Mouse (Mus musculus) layer of hippocampus, adult 2 months (tissue): Measurements from ENCODE around the gene Gatad2b. TPM values are rescaled to one million over a fixed set of nuclear protein-coding genes. Genes with fewer than 3 reads are reported as not detected.

Source experiments
- DNase-seq, 2 experiments: peaks; one replicate each; pipeline ENCODE4 v3.0.0; 2022; ENCODE audit warnings: low spot score in 2 of 2
- H3K27ac ChIP-seq: fragments of 200-600 bp; 2 replicates; pipeline ENCODE4 v1.8.1; 2022
- H3K4me3 ChIP-seq: fragments of 200-600 bp; 2 replicates; pipeline ENCODE4 v1.8.1; 2022; ENCODE audit warnings: mild to moderate bottlenecking
- CTCF ChIP-seq: fragments of 200-600 bp; conservative IDR thresholded peaks from 2 replicates; pipeline ENCODE4 v1.8.1; 2022; ENCODE audit warnings: antibody characterized with exemption, mild to moderate bottlenecking, moderate library complexity
- total RNA-seq, 2 experiments: library from RNA; stranded (reverse); gene quantifications; 2 replicates each; pipeline ENCODE4 v1.2.3; 2021

The Gatad2b gene
- total RNA-seq, 2 experiments from 2014 or later = 107 to 108 TPM

DNA sequence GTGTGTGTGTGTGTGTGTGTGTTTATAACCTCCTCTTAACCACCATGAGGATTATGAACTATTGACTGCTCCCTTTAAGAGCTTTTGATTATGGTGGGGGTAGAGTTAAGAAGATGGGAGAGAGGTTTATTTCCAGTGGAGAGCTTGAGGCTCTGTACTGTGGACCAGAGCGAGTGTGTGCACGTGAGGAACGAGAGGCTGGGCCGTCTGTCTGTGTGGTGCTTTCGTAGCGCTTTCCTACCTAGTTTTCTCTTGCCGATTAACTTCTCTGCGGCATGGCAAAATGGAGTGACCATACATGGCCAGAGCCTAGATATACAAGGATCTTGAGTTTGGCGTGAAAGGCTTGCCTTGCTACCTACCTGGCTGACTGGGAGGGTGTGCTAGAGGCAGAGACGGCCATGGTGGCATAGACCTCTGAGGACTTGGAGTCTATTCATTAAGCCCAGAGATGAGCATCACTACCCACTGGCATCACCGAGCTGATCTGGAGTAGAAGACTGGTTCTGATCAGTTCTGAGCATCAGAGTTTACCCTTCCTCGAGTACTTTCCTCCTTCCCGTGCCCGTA, 37.1 kb upstream of the Gatad2b start:
- no peak overlapping the region for H3K27ac ChIP-seq
- no peak for DNase-seq
- no peak overlapping the region for H3K4me3 ChIP-seq
- no peak for TF ChIP-seq CTCF

DNA sequence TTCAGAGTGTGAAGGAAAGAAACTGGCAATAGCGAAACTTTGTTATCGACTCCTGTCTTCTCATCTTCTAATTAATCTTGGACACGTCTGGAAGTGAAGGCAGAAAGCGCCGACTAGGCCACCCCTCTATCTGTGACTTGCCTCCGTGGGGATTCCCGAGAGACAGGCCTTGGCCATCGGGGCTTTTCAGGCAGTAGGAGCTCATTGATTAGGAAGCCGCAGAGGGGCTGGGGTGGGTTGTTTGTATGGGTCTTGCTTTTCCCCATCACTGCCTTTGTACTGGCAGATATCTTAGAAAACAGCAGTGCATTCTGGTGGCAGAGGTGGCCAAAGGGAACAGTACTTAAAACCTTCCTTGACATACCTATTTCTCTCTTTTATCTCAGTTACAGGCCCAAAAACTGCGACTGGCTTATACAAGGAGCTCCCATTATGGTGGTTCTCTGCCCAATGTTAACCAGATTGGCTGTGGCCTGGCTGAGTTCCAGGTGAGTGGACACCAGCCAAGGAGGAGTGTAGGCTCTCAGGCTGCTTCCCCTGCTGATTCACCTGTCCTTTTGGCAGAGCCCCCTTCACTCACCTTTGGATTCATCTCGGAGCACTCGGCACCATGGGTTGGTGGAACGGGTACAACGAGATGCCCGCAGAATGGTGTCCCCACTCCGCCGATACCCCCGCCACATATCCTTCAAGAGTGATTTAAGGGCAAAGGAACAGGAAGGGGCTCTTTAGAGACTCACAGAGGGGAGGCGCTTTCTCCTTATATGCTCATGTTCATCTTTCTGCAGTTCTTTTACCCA, 36.0 kb upstream of the Gatad2b start:
- no peak overlapping the region for H3K4me3 ChIP-seq
- no peak for TF ChIP-seq CTCF
- no peak overlapping the region for H3K27ac ChIP-seq
- no peak for DNase-seq

DNA sequence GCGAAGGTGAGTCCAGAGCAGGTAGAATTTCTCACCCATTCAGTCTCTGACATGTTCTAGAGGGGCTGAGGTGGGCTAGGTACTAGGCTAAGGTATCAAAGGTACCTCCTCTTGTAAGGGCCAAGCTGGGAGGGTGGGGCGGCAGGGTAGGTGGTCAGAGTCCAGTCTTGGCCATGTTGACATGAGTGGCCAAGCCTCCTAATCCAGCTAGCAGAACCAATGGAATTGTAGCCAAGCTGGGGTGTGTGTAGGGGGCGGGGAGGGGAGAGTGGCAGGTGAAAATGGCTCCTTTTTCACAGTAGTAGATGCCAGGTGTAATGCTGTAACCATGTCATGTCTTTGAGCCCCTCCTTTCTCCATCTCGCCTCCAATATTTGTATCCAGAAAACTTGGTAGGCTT, 34.5 kb upstream of the Gatad2b start:
- H3K27ac ChIP-seq = no peak overlapping the region
- no peak overlapping the region for H3K4me3 ChIP-seq
- no peak for TF ChIP-seq CTCF
- DNase-seq = no peak

DNA sequence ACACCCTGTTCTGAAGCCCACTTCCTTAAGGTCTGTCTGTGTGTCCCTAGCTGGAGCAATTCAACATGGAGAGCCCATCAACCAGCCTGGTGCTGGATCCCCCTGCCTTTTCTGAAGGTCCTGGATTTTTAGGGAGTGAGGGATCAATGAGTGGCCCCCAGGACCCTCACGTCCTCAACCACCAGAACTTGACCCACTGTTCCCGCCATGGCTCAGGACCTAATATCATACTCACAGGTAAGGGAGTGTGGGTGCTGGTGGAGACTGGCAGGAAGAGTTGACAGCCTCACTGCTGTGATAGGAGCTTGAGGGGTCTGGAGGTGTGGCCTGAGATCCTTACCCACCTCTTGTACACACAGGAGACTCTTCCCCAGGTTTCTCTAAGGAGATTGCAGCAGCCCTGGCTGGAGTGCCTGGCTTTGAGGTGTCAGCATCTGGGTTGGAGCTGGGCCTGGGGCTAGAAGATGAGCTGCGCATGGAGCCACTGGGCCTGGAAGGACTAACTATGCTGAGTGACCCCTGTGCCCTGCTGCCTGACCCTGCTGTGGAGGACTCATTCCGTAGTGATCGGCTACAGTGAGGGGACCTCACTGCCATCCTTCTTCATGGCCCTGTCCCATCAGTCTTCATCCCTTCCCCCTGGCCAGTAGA, 29.7 kb upstream of the Gatad2b start:
- Histone ChIP-seq H3K27ac (no peak overlapping the region), H3K4me3 (no peak overlapping the region)
- no peak for TF ChIP-seq CTCF
- DNase-seq = no peak

DNA sequence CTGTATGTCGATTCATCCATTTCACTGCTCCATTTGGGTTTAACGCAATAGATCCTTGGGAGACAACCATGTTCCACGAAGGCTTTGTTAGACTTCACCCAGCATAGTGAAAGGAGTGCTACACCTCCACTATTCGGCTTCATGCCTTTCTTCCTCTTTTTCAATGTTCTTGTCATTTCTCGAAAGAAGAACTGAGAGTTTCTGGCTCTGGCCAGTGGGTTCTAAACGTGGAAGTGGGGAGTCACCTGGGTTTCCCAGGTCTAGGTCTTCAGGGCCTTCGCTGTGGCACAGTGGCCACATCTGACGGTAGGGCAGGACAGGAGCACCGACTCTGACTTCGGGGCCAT, 28.3 kb upstream of the Gatad2b start:
- TF ChIP-seq CTCF = no peak
- no peak for DNase-seq
- peak overlapping the region; percentile 84 for H3K4me3 ChIP-seq
- H3K27ac ChIP-seq = peak overlapping the region; percentile 98

DNA sequence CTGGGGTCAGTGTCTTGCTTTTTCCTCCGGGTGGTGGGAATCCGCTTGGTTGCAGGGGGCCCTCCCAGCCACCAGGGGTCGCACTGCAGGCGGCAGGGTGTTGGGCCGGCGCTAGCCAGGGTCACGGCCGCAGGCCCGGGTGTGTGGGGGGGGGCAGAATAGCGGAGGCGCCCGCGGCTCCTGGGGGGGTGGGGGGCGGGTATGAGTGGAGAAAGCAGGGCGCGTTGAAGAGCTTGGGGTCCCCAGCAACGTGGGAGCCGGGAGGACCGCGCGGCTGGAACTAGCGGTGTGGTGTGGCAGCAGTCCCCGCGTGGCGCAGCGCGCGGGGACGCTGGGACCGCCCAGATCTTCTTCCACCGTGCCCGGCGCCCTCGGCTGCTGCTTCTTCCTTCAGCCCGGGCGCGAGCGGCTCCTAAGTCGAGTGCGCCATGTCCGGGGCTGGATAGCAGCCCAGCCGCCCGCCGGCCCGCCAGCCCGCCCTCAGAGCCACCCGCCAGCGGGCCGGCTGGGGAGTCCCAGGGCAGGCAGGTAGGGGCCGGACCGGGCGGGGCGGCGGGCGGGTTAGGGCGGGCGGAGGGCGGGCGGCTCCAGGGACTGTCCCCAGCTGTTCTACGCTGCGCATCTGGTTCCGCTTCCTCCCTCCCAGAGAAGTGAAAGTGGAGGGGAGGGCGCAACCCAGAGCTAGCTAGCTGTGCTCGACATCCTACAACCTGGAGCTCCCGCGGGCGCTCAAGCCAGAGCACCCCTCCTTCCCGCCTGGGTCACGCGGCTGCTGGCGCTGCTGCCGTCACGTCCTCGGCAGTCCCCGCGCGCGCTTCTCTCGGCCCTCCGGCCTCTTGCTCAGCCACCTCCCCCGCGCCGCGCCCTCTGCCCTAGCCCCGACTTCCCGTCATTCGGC, 27.7 kb upstream of the Gatad2b start, which contains the start of gene Dennd4b:
Gene Dennd4b (plus strand): TSS at position 152 of the 898 bp plus-strand sequence.
- peak within 1 kb of the TSS; percentile 84 for H3K4me3 ChIP-seq
- H3K27ac ChIP-seq = peak within 1 kb of the TSS; percentile 98
- peak; percentile 87 for TF ChIP-seq CTCF
- DNase-seq = peak; percentile 83 to 91

DNA sequence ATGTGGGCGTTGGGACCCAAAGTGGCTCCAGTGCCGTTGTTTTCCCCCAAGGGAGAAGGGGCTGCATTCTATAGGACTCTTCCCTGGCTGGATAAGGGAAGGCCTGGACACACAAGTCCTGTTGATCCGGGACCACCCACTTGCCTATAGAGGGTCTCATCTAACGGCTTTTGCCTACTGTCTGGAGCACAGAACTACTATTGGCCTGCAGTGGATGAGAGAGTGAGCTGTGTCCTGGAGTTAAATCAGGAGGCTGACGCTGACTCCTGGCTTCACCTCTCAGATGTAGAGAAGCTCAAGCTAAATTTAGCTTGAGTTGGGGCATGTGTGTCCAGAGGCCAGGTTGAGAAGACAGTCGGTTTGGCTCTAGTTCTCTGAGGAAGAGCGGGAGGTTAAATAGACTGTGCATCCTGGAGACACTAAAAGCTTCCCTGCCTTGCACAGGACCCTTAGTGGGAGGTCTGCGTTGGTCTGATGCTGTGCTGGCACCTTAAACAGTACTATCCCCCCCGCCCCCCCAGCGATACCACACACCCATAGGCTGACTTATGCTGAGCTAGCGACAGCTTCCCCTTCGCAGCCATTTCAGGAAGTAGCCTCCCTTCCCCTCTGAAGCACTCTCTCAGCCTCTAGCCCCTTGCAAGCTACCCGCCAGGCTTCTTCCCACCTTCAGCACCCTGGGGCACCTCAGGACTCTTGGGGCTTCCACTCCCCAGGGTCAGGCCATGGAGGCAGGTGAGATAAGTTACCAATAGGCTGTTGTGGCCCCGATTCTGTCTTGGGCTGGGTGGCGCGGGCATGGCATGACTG, 26.8 kb upstream of the Gatad2b start:
- DNase-seq = no peak
- no peak for TF ChIP-seq CTCF

DNA sequence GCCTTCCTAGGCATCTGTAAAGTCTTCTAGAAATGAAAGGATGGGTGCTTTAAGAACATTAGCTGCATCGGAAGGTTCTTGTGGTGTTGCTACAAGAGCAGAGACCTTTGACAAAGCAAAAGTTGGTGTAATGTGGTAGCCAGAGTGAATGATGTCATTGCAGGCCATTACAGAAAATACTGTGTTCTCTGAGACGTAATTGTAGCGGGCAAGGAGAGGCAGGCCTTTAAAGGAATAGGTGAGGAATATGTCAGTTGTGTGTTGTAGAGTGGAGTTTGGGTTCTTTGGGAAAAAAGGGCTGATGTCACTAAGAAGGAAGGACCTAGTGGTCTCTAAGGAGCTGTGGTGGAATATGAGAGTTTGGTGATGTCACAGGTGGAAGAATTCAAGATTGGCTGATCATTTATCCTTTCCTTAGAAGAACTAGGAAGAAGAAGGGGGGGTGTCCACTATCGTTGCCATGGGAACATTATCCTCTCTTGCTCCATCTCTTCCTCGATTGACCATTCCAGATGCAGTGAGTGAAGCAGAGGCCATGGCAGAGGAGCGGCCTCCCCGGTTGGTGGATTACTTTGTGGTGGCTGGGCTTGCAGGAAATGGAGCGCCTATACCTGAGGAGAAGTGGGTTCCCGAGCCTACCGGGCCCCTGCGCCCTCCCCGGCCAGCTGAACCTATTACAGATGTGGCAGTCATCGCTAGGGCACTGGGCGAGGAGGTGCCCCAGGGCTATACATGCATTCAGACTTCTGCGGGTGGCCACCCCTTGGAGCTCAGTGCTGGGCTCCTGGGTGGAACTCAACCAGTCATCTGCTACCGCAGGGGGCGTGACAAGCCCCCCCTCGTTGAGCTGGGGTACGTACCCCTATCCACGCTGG, 25.8 kb upstream of the Gatad2b start:
- H3K27ac ChIP-seq = peak overlapping the region; percentile 98; the same call in 1 of the 2 replicates
- no peak overlapping the region for H3K4me3 ChIP-seq
- DNase-seq = no peak
- no peak for TF ChIP-seq CTCF

More for the DNA sequence above, 26.8 kb upstream of the Gatad2b start:
- Histone ChIP-seq H3K27ac (peak overlapping the region; percentile 98), H3K4me3 (peak overlapping the region; percentile 84)

DNA sequence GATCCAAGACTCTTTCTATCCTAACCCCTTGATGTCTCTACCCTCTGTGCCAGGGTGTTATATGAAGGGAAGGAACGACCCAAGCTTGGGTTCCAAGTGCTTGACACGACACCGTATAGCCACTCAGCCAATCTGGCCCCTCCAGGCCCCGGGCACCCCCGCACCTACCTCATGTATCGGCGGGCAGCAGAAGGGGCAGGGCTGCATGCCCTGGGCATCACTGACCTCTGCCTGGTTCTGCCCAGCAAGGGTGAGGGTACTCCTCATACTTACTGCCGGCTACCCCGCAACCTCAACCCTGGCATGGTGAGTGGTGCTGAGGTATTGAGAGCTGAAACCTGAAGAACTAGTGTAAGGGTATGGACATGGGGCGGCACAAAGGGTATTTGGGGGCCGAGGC, 24.8 kb upstream of the Gatad2b start:
- TF ChIP-seq CTCF = no peak
- DNase-seq = no peak
- Histone ChIP-seq H3K4me3 (no peak overlapping the region), H3K27ac (no peak overlapping the region)

DNA sequence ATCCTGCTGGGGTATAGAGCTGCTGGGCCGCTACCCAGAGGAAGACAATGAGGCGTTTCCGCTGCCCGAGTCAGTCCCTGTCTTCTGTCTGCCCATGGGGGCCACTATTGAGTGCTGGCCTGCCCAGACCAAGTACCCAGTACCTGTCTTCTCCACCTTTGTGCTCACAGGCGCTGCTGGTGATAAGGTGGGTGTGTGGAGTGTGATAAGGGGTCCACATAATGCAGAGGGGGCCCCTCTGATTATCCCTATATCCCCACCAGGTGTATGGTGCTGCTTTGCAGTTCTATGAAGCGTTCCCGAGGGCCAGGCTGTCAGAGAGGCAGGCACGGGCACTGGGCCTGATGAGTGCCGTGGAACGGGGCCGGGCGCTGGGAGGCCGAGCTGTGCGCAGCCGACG, 24.0 kb upstream of the Gatad2b start:
- no peak overlapping the region for H3K27ac ChIP-seq
- no peak overlapping the region for H3K4me3 ChIP-seq
- DNase-seq = no peak
- no peak for TF ChIP-seq CTCF

DNA sequence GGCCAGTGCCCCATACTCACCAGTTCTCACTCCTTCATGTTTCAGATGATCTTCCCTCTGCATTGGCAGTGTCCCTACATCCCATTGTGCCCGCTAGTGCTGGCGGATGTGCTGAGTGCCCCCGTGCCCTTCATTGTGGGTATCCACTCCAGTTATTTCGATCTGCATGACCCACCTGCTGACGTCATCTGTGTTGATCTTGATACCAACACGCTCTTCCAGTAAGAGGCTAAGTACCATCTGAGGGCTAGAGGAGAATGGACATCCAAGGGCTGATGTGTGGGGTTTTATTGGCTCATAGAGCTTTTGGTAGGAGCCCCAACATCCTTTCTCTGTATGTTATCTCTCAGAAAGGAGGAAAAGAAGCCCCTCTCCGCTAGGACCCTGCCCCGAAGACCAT, 22.2 kb upstream of the Gatad2b start:
- no peak for DNase-seq
- Histone ChIP-seq H3K4me3 (no peak overlapping the region), H3K27ac (no peak overlapping the region)
- TF ChIP-seq CTCF = no peak
